Mouse (Mus musculus) Patski (cell line): ENCODE measurements around the gene Zfp513. TPM values are rescaled to one million over a fixed set of nuclear protein-coding genes. Genes with fewer than 3 reads are reported as not detected.

Experiments used
- ATAC-seq: fragments of 100-300 bp; one replicate; pipeline ENCODE4 v1.8.0; 2021
- CTCF ChIA-PET: fragments of 350-600 bp; sonication (Branson Sonifier 250); formaldehyde crosslinking; loops from one replicate; lab custom pipeline; 2022; ENCODE audit warnings: inconsistent platforms; lab: Charles Lee
- POLR2A ChIA-PET: fragments of 350-600 bp; sonication (Branson Sonifier 250); formaldehyde crosslinking; loops from one replicate; lab custom pipeline; 2022; ENCODE audit warnings: antibody characterized with exemption, inconsistent platforms; lab: Charles Lee
- DNase-seq: peaks from one replicate; pipeline ENCODE4 v3.0.0-alpha.2; 2011; ENCODE audit warnings: low read depth, low spot score
- H3K27me3 ChIP-seq: fragments of 371-371 bp; one replicate; pipeline ENCODE4 v1.5.1; 2021
- CTCF ChIP-seq: fragments of 100-300 bp; IDR thresholded peaks from one replicate; pipeline ENCODE4 v1.5.1; 2021
- in situ Hi-C: fragments of 300-500 bp; cut with MboI; formaldehyde crosslinking; loops from 3 replicates; pipeline ENCODE4 v1.11.1; 2018; ENCODE audit warnings: low pct_unique_long_range_greater_than_20kb, mixed read lengths
- polyA plus RNA-seq: library from polyadenylated mRNA; unstranded; gene quantifications from one replicate; pipeline ENCODE4 v1.2.3, GENCODE M21; 2021

Gene Zfp513
- polyA plus RNA-seq, 1 experiment from 2014 or later = 44.0 TPM

DNA sequence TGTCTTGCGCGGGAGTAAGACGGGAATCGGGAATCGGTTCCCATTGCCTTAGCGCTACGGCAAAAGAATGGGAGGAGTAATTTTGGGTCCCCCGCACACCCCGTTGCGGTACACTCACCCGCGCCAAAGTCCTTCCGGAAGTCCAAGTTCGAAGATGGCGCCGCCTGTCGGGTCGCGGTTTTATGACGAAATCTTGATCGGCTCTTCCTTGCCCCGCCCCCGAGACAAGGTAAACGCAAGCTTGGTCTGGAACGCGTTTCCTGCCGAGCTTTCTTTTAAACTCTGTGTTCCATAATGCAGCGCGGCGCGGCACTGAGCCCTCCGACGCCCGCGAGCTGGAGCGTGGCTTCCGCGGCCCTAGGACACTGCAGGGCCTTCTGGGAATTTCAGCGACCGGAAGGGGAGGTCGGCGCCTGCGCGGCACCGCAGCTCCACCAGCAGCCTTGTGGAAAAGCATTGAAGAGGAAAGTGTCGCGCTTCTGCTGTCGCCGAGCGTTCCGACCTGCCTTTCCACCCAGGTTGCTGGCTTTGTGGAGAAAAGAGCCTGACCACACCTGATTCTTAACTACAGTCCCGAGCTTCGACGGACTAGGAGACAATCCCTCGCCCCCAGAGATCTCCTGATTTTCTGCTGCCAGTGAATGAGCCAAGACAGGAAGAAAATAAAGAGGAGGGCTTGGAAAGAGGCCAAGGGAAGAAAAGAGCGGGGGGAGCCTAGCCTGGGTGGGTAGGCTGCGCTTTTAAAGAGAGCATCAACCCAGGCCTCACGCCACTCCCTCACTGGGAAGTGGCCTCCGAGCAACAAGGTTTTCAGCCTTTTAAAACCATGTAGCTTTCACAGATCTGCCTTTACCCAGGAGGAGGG is 22.1 kb downstream of the Zfp513 start, which contains the start of the genes Gm29609 and Gtf3c2:
Gene Gm29609 (minus strand): TSS at position 146 of the 865 bp plus-strand sequence.
Gene Gtf3c2 (minus strand): TSS at position 379 of the 865 bp plus-strand sequence.
- ATAC-seq (peak; percentile 89), DNase-seq (peak; percentile 92)
- ChIA-PET POLR2A (interaction anchor here (1.3 to 3.5 kb wide), 6 partner anchors 11 to 35 kb away, joined by 3 to 24 read pairs (median 10); partner anchors contain the start of genes Eif2b4, Mpv17, Snx17 and Zfp513), CTCF (interaction anchor here (1.0 to 2.4 kb wide), 4 partner anchors 10 to 28 kb away, joined by 3 to 11 read pairs (median 6); no protein-coding TSS in a partner anchor)
- H3K27me3 ChIP-seq = no peaks in the 10 kb centered on the region
- in situ Hi-C loops = no loop called here
- TF ChIP-seq CTCF = no peak

DNA sequence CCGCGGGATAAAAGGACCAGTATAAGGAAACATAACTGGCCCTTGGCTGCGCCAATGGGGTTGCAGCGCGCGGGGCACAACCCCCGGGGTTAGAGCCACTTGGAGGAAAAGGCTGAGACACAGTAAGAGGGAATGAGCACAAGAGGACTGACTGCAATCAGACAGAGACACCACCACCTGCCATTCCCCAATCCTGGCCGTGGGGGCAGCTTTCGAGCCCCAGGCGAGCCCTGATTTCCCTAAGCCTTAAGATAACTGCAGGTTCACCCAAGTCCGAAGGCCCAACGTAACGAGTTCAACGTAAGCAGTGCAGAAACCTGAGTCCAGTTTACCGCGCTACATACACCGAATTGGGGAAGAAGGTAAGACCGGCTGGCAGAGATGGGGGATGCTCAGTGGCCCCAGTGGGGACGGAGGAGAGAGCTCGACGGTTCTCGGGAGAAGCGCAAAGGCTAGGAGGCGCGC is 22.8 kb downstream of the Zfp513 start:
- no peaks in the 10 kb centered on the region for H3K27me3 ChIP-seq
- ChIA-PET CTCF (interaction anchor here (1.0 to 2.4 kb wide), 4 partner anchors 10 to 28 kb away, joined by 3 to 11 read pairs (median 6); no protein-coding TSS in a partner anchor), POLR2A (interaction anchor here (1.4 to 3.5 kb wide), 5 partner anchors 12 to 26 kb away, joined by 3 to 24 read pairs (median 10); partner anchors contain the start of genes Eif2b4, Mpv17, Snx17 and Zfp513)
- TF ChIP-seq CTCF = no peak
- in situ Hi-C loops = no loop called here
- DNase-seq (no peak), ATAC-seq (peak; percentile 66)

GRCm38 (mm10) chr5:31168630-31169029 is 33.5 kb downstream of the Zfp513 start:
- in situ Hi-C loops = no loop called here
- CTCF ChIA-PET = no interaction called here
- TF ChIP-seq CTCF = no peak
- DNase-seq = no peak
- POLR2A ChIA-PET = interaction anchor here (0.9 kb wide), 1 partner anchor 24 kb away, joined by 3 read pairs; the partner anchor contains the start of genes Eif2b4 and Snx17
- H3K27me3 ChIP-seq = no peaks in the 10 kb centered on the region
- no peak for ATAC-seq

DNA sequence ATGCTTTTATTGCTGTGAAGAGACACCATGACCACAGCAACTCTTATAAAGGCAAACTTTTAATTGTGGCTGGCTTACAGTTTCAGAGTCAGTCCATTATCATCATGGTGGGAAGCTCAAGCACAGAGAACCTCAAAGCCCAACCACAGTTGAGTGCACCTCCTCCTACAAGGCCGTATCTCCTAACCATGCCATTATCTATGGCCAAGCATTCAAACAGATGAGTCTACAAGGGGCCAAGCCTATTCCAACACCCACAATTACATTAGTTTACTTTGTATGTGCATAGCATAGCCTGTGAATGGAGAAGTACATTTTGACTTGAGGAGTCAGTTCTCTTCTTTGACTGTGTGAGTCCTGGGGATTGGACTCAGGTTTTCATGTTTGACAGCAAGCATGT is 37.2 kb downstream of the Zfp513 start:
- no peaks in the 10 kb centered on the region for H3K27me3 ChIP-seq
- DNase-seq (no peak), ATAC-seq (no peak)
- TF ChIP-seq CTCF = no peak
- ChIA-PET CTCF (interaction anchor here (3.2 kb wide), 1 partner anchor 11 kb away, joined by 16 read pairs; no protein-coding TSS in a partner anchor), POLR2A (no interaction called here)
- in situ Hi-C loops = no loop called here

DNA sequence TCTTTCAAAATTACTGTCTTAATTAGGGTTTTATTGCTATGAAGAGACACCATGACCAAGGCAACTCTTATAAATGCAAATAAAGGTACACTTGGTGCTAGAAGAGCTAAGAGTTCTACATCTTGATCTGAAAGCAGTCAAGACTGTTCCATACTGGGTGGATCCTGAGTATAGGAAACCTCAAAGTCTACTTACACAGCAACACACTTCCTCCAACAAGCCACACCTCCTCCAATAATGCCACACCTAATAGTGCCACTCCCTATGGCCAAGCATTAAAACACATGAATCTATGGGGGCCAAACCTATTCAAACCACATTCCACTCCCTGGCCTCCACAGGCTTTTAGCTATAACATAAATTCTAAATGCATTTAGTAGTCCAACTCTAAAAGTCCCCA is 39.6 kb downstream of the Zfp513 start:
- ChIA-PET CTCF (interaction anchor here (1.4 to 3.2 kb wide), 3 partner anchors 13 to 166 kb away, joined by 3 to 16 read pairs (median 4); no protein-coding TSS in a partner anchor), POLR2A (interaction anchor here (1.4 kb wide), 1 partner anchor 10 kb away, joined by 5 read pairs; no protein-coding TSS in a partner anchor)
- in situ Hi-C loops = no loop called here

GRCm38 (mm10) chr5:31154152-31154553 is 48.0 kb downstream of the Zfp513 start, which contains the start of gene Mpv17:
Mpv17 (minus strand) TSS chr5:31154251.
- POLR2A ChIA-PET = interaction anchor here (0.6 to 1.0 kb wide), 3 partner anchors 16 to 39 kb away, joined by 3 read pairs; partner anchors contain the start of genes Eif2b4, Gm29609, Gtf3c2 and Snx17

More for the DNA sequence above, 39.6 kb downstream of the Zfp513 start:
- ATAC-seq = no peak
- DNase-seq = no peak
- TF ChIP-seq CTCF = no peak
- H3K27me3 ChIP-seq = no peaks in the 10 kb centered on the region

DNA sequence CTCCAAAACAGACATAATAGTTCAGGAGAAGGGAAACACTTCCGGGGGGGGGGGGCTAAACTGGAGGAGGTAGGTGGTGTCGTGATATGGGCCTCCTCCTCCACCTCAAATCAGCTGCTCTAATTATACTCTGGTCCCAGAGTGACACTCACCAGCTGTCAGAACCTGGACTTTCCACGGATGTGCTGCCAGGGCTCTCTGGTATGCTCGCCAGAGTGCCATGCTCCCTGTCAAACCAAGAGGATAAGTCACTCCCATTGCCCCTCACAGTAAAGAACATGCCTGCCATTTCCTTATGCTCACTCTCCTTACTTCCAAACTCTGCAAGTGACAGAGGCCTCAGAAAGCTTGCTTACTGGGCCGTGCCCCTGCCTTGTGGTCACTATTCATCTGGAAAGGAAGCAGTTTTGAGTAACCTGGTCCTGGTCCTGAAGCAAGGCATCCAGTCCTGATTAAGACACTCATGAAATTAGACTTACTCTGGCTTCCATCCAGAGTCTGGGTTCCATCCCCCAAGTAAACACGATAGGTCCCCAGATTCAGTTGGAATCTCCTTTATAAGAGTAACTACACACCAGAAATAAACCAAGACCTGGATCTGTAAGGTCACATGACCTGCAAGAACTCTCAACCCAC is 48.5 kb downstream of the Zfp513 start:
- no peaks in the 10 kb centered on the region for H3K27me3 ChIP-seq
- in situ Hi-C loops = no loop called here
- ChIA-PET CTCF (interaction anchor here (1.8 kb wide), 1 partner anchor 9 kb away, joined by 5 read pairs; no protein-coding TSS in a partner anchor), POLR2A (interaction anchor here (0.6 to 2.0 kb wide), 4 partner anchors 9 to 248 kb away, joined by 3 to 5 read pairs (median 4); partner anchors contain the start of genes Eif2b4, Gm29609, Gtf3c2 and Snx17)
- TF ChIP-seq CTCF = no peak
- DNase-seq (no peak), ATAC-seq (peak; percentile 8)

More at GRCm38 (mm10) chr5:31154152-31154553, 48.0 kb downstream of the Zfp513 start, which contains the start of gene Mpv17:
- in situ Hi-C loops = no loop called here
- CTCF ChIA-PET = interaction anchor here (1.8 kb wide), 1 partner anchor 9 kb away, joined by 5 read pairs; no protein-coding TSS in a partner anchor
- no peak for TF ChIP-seq CTCF
- no peaks in the 10 kb centered on the region for H3K27me3 ChIP-seq
- peak; percentile 75 for ATAC-seq
- DNase-seq = peak; percentile 70

GRCm38 (mm10) chr5:31151746-31152145 is 50.4 kb downstream of the Zfp513 start:
- DNase-seq (peak; percentile 91), ATAC-seq (peak; percentile 48)
- TF ChIP-seq CTCF = no peak
- CTCF ChIA-PET = interaction anchor here (0.8 to 2.2 kb wide), 4 partner anchors 13 to 41 kb away, joined by 3 to 11 read pairs (median 6); partner anchors contain the start of genes Gm29609, Gtf3c2 and Ucn
- POLR2A ChIA-PET = interaction anchor here (0.6 to 2.0 kb wide), 4 partner anchors 11 to 97 kb away, joined by 3 to 5 read pairs (median 3); partner anchors contain the start of gene Zfp513
- no peaks in the 10 kb centered on the region for H3K27me3 ChIP-seq
- in situ Hi-C loops = no loop called here

DNA sequence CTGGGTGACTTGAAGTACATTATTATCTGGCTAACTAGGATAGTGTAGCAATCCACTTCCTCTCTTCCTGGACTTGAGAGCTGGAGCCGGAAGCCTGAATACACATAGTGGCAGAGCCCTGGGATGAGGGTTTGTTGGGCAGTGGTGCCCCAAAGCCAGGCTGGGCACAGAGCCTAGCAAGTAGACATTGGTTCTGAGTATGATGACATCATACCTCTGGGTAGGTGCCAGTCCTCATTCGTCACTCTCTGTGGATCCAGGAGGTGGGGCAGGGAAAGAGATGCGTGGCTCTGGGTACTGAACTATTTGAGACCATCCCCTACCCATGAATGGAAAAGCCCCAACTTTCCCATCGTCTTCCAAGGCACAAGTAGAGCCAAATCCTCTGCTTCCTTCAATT is 52.3 kb downstream of the Zfp513 start:
- DNase-seq (no peak), ATAC-seq (no peak)
- ChIA-PET POLR2A (interaction anchor here (0.6 kb wide), 1 partner anchor 326 kb away, joined by 3 read pairs; no protein-coding TSS in a partner anchor), CTCF (no interaction called here)
- no peaks in the 10 kb centered on the region for H3K27me3 ChIP-seq
- TF ChIP-seq CTCF = no peak
- in situ Hi-C loops = no loop called here

Other genes starting within 250 kb of the Zfp513 start
- gene Preb, start 241.9 kb downstream of the Zfp513 start, polyA plus RNA-seq = 226 TPM
- gene Tcf23, start 233.6 kb downstream of the Zfp513 start, polyA plus RNA-seq = not detected
- 118 TPM for gene Atraid, start 154.0 kb downstream of the Zfp513 start, polyA plus RNA-seq
- 13.2 TPM for gene Slc5a6, start 153.4 kb downstream of the Zfp513 start, polyA plus RNA-seq
- gene Cad, start 147.5 kb downstream of the Zfp513 start, polyA plus RNA-seq = 39.8 TPM
- gene Dnajc5g, start 96.0 kb downstream of the Zfp513 start, polyA plus RNA-seq = not detected
- gene Slc30a3, start 94.1 kb downstream of the Zfp513 start, polyA plus RNA-seq = 0.06 TPM
- not detected for gene Trim54, start 85.6 kb downstream of the Zfp513 start, polyA plus RNA-seq
- gene Ucn, start 63.5 kb downstream of the Zfp513 start, polyA plus RNA-seq = not detected
- 162 TPM for gene Mpv17, start 48.1 kb downstream of the Zfp513 start, polyA plus RNA-seq
- 3.9 TPM for gene Gm29609, start 22.4 kb downstream of the Zfp513 start, polyA plus RNA-seq
- 63.0 TPM for gene Gtf3c2, start 22.2 kb downstream of the Zfp513 start, polyA plus RNA-seq
- gene Snx17, start 9.1 kb downstream of the Zfp513 start, polyA plus RNA-seq = 163 TPM
- gene Eif2b4, start 8.9 kb downstream of the Zfp513 start, polyA plus RNA-seq = 78.1 TPM
- 194 TPM for gene Ppm1g, start 18.4 kb upstream of the Zfp513 start, polyA plus RNA-seq
- 133 TPM for gene Nrbp1, start 38.6 kb upstream of the Zfp513 start, polyA plus RNA-seq
- 0.73 TPM for gene Gm9970, start 38.9 kb upstream of the Zfp513 start, polyA plus RNA-seq
- gene Krtcap3, start 49.4 kb upstream of the Zfp513 start, polyA plus RNA-seq = 8.6 TPM
- gene Ift172, start 88.8 kb upstream of the Zfp513 start, polyA plus RNA-seq = 57.9 TPM
- 107 TPM for gene Fndc4, start 93.8 kb upstream of the Zfp513 start, polyA plus RNA-seq
- gene Gckr, start 95.1 kb upstream of the Zfp513 start, polyA plus RNA-seq = 5.9 TPM